Mouse (Mus musculus) spleen, adult 12 weeks (tissue): ENCODE measurements around the gene Il27ra.
A peak's percentile ranks its signal among the peaks of the same experiment; 100 is the strongest.
"Not testable (repeated sequence)": the region's sequence is repeated elsewhere in the genome, so short reads cannot be mapped to it uniquely, and the experiment has no call there.

Experiments
- DNase-seq: peaks from one replicate; pipeline ENCODE4 v3.0.0; 2022; ENCODE audit warnings: low spot score

Il27ra gene

GRCm38 (mm10) chr8:84019738-84020137 is 22.7 kb downstream of the Il27ra start:
- no peak for DNase-seq

DNA sequence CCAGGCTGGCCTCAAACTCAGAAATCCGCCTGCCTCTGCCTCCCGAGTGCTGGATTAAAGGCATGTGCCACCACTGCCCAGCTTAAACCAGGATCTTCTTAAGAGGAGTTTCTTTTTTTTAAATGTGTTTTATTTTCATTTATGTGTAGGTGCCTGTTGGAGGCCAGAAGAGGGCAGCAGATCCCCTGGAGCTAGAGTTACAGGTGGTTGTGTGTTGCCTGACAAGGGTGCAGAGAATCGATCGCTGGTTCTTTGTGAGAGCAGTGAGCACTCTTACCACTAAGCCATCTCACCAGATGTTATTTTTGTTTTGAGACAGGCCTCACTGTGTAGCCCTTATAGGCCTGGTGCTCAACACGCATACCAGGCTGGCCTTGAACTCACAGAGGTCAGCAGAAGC is 26.6 kb downstream of the Il27ra start:
- DNase-seq = no peak

- no peak for DNase-seq
Observed at GRCm38 (mm10) chr8:84012499-84013165, 29.8 kb downstream of the Il27ra start.

DNA sequence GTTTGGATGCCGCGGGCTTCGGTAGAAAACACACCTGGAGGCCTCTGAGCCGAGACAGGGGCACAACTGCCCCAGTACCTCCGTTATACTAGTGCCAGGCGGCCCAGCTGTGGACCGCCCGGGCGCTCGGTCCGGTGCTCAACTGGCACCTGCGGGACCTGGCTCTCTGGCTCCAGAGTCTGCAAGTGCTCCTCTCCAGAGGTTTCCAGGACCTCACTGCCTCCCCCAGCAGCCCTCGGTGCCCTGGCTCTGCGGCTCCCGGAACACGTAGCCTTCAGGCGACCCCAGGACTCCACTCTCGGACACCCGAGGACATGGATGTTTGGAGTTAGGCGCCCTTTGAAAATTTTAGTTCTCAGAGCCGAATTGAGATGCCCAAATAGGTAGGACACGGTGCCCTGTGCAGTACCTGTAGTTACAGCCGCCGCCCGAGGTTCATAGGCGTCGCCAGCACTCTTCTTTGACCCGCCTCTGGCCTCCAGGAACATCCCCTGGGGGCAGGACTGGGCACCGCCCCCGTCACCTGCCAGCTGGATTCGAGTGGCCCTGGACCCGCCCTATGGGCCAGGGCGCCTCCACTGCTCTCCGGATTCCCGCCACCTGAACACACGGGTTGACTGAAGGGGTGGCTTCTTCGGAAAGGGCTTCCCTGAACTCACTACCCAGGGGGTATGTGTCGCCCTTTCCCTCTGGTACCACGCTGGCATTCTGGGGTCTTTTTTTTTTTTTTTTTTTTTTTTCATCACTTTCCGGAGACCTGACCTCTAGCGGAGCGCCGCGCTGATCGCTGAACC is 30.5 kb downstream of the Il27ra start, which contains the start of gene 2210011C24Rik:
TSS of gene 2210011C24Rik (minus strand) at position 467 of the 794 bp plus-strand sequence.
- no peak for DNase-seq

DNA sequence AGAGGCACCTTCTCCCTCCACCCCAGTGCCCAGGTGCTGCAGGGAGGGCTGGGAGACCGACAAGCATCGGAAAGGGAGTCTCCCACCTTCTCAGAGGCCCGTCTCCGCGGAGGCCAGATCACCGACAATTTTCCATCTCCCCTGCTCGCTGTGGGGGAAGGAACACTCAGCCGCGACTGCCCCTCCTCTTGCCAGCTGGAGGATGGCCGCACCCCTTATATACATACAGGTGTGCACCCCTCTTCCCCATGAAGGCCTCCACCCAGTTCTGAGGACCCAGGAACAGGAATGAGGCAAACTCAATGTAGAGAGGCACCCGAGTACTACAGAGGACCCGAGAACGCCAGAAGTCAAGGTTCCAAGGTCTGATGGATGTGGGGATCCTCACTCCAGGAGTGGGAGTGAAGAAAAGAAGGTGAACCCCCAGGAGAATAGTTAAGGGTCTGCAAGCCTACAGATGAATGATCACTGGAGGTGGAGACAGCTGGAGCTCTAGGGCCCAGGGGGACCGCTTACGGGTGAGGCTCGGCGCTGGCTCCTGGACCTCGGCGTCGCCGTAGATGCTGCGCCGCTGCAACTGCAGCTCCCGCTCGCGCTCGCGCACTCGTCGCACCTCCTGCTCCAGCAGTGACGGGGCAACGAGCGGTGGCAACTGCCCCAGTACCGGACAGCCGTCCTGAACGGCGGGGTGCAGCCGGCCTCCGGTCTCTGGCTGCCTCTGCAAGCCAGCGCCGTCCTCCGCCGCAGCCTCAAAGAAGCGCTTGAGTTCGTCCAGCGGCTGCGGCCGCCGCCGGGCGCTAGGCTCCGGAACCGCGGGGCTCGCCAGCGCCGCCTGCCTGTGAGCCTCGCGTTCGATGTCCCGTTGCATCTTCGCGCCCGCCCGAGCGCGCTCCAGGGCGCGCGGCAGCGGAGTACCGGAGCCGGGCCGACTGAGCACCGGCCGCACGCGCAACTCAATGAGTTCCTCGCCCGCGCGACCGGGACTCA is 31.5 kb downstream of the Il27ra start:
- DNase-seq = peak; percentile 52

GRCm38 (mm10) chr8:84009876-84010275 is 32.5 kb downstream of the Il27ra start:
- DNase-seq = no peak

- DNase-seq = no peak
Observed at GRCm38 (mm10) chr8:84008362-84008761, 34.0 kb downstream of the Il27ra start.

DNA sequence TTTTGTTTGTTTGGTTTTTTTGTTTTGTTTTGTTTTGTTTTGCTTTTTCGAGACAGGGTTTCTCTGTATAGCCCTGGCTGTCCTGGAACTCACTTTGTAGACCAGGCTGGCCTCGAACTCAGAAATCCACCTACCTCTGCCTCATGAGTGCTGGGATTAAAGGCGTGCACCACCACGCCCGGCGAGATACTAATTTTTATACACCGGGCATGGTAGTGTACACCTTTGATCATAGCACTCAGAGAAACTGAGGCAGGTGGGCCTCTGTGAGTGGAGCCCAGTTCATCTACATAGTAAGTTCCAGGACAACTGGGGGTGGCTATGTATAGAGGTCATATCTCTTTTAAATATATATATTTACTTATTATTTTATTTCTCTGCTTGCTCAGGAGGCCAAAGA is 36.9 kb downstream of the Il27ra start:
- not testable (repeated sequence) for DNase-seq

GRCm38 (mm10) chr8:84004533-84005201 is 37.7 kb downstream of the Il27ra start:
- peak; percentile 81 for DNase-seq

DNA sequence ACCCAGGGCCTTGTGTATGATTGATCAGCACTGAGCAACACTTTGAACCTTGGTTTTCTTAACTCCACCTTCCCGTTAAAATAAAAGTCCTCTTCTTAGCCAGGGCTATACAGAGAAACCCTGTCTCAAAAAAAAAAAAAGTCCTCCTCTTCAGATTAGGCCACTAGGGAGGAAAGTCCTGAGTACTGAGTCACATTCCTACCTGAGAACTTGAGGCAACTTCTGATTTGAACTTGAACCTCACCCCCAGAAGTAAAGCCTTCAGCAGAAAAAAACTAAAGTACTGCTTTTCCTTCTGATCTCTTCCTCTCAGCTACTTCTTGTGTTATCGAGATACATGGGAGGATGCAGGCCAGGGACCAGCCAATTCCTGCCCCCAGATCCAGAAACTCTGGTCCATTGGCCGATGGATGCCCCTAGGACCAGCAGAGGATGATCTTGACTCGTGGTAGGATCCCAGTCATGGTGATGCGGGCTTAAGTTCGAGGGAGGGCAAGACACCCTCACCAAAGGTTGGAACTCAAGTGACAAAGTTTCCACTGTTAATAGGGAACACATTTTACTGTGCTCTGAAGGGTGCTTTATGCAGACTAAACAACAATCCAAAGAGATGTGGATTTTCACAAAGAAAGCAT is 38.7 kb downstream of the Il27ra start:
- no peak for DNase-seq

DNA sequence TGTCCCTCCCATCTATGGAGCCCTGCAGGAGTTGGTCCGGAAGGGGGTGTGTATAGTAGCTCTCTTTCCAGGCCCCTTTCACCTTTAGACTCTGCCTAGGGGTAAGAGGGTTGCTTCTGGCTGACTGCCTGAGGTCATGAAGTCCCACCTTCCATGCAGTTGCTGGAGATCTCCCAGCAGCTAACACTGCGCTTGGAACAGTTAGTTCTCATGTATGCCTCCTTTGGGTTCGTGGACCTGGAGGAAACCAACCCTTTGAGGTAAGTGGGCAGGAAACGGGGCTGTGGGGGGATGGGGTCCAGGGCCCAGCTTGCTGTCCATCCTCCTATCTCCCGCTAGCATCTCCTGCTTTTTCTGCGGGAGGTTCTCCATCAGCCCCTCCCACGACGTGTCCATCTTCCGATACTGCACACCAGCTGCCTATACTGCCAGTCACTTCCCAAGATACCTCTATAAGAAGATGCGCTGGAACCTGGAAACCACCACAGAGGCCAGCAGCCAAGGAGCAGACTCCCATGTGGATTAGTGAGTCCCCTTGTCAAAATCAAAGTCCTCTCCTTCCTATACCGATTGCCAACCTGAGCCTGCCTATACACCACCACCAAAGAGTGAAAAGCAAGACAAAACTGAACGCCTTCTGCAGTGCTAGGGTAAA is 39.3 kb downstream of the Il27ra start:
- no peak for DNase-seq

GRCm38 (mm10) chr8:84001281-84002000 is 40.9 kb downstream of the Il27ra start, which contains the start of gene 1700067K01Rik:
1700067K01Rik (plus strand) TSS chr8:84001502.
- DNase-seq = no peak

DNA sequence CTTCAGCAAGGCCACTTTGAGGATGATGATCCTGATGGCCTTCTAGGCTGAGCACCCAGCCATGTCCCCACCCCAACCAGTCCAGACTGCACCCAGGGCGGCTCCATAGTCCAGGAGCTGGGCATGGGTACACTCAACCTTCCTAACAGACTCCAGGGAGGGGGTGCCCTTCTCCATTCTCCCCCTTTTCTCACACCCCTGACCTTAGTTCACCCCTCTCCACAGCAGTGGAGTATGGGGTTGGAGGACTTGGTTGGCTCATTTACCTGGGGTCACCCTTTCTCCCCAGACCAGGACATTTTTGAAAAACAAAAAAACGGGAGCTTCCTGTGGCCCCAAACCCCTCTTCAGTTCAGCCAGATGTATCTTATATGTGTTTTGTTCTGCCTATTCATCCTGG is 42.6 kb downstream of the Il27ra start:
- no peak for DNase-seq

- no peak for DNase-seq
Observed at GRCm38 (mm10) chr8:83999057-83999705, 43.2 kb downstream of the Il27ra start.

GRCm38 (mm10) chr8:83998231-83999056 is 43.9 kb downstream of the Il27ra start:
- DNase-seq = peak; percentile 66

GRCm38 (mm10) chr8:83997511-83998141 is 44.8 kb downstream of the Il27ra start, which contains the start of gene Samd1:
Samd1 (plus strand) TSS chr8:83997672.
- DNase-seq = no peak

GRCm38 (mm10) chr8:83996567-83997505 is 45.6 kb downstream of the Il27ra start:
- peak; percentile 72 for DNase-seq
